Mouse (Mus musculus) c-Kit-positive CD71-positive TER-119-negative erythroid progenitor cells, embryonic 14.5 days (primary cell): ENCODE results near the gene Cox6a1.
A peak's percentile ranks its signal among the peaks of the same experiment; 100 is the strongest.
"Not testable (repeated sequence)": the region's sequence is repeated elsewhere in the genome, so short reads cannot be mapped to it uniquely, and the experiment has no call there.

Experiments used
- DNase-seq: peaks from one replicate; pipeline ENCODE4 v3.0.0-alpha.2; 2013; ENCODE audit warnings: low read depth

Gene Cox6a1

GRCm38 (mm10) chr5:115347564-115347963 lies 1.2 kb downstream of the Cox6a1 start:
- DNase-seq: peak; percentile 91

DNA sequence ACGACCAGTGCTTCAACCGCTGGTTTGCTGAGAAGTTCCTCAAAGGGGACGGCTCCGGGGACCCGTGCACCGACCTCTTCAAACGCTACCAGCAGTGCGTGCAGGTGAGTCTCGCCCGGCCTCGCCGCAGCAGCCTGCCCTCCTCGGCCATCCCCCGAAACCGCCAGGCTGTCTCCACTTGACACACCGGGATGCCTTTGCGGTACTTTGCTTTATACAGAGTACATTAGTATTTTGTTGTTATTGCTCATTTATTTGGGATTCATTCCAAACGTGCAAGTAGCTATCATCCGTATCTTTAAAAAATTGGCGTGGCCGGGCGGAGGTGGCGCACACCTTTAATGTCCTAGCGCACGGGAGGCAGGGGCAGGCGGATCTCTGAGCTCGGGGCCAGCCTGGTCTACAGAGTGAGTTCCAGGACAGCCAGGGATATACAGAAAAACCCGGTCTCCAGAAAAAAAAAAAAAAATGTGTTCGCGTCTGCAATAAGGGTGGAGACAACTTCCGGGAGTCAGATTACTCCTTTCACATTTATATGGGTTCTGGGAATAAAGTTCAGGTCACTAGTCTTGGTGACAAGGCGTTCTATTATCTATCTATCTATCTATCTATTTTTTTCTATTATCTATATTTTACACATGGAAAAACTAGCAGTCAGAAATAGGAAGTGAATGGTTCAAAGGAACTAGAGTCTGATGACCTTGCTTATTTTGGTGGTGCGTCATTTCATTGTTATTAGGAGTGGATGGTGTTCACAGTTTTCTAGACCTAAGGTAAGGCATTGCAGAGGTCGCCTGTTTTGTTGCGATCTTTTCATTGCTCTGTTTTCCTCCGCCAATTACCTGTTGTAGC lies 7.2 kb downstream of the Cox6a1 start:
- no peak for DNase-seq

GRCm38 (mm10) chr5:115340577-115341313 lies 8.0 kb downstream of the Cox6a1 start, which contains the start of the genes Gatc and Triap1:
Gene Gatc, minus strand, starts transcription at chr5:115341178.
Gene Triap1, plus strand, starts transcription at chr5:115341225.
- DNase-seq: peak; percentile 85

DNA sequence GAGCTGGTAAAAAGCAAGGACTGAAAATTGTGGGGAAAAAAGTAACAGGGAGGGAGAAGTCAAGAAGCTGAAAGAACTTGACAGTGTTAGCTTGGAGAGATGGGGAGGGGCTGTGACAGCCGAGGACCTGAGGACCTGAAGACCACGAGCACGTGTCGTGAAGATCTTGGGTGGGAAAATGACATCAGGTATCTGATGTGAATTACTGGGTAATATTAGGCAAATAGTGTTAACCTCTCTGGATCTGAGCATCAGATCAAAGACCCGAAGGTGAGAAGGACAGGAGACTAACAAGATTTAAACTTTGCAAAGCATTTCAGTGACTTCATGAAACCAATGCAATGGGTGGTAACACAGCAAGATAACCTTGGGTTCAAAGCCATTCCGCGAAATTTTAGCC lies 8.8 kb downstream of the Cox6a1 start:
- no peak for DNase-seq

- DNase-seq: no peak
These were observed 15.2 kb downstream of the Cox6a1 start for GRCm38 (mm10) chr5:115333626-115334025.

GRCm38 (mm10) chr5:115330955-115331354 lies 17.8 kb downstream of the Cox6a1 start:
- no peak for DNase-seq

DNA sequence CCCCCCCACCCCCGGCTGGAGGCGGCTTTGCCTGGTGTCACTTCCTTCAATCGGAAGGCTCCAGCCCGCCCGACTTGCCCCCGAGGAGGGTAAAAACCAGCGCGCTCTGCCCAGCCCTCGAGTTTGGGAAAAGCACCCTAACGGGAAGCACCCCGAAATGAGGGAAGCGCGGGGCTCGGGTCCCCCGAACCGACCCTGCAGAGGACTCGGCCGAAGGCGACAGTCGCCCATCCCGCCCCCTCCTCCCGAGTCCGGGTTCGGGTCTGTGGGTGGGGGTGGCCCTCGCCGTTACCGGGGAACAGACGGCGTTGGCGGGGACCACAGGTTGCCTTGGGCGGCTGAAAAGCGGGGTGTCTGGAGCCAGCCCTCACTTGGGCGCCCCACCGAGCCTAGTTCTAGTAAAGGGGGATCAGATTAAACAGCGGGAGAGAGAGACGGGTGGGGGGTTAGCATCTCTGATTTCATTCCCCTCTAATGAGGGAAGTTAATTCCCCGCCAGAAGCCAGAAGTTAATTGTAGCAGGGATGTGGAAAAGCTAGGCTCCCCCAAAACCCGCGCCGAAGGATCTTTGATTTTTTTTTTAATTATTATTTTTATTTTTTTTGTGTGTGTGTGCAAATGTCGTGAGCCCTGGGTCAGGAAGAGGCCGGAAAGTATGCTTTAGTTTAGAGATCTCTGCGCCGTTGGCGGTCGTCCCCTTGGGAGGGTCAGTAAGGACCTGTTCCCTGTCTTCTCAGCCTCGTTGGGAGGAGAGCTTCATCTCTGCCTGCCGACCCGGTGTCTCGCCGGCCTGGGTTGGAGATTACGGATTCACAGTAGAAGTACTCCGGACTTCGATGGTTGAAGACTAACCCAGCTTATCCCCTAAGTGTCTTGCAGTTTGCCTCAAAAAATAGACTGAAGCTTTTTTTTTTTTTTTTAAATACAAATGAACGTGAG lies 20.9 kb downstream of the Cox6a1 start:
- no peak for DNase-seq

DNA sequence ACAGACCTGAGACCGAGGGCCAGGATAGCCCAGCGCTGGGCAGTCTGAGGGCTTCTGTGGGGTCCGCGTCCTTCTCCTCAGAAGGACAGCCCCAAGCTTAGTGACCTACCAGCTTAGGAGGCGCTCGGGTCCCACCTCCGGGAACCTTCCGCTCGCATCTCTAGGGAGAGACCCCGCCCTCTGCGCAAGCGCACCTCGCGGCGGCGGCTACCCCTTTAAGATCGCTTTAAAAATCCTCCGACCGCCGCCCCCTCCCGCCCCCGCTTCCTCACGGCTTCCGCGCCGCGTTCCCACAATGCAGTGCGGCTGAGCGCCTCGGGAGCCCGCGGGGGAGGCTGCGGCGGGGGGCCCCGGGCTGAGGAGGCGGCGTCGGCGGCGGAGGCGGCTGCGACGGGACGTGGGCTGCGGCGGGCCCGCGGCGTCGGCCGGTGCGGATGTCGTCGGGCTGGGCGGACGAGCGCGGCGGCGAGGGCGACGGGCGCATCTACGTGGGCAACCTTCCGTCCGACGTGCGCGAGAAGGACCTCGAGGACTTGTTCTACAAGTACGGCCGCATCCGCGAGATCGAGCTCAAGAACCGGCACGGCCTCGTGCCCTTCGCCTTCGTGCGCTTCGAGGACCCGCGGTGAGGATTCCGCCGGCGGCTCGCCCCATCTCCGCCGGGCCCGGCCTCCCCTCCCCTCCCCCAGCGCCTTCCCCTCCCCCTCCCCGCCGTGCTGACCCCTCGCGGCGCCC lies 21.7 kb downstream of the Cox6a1 start, which contains the start of gene Srsf9:
TSS of gene Srsf9 (plus strand) at position 303 of the 735 bp plus-strand sequence.
- DNase-seq: peak; percentile 89

DNA sequence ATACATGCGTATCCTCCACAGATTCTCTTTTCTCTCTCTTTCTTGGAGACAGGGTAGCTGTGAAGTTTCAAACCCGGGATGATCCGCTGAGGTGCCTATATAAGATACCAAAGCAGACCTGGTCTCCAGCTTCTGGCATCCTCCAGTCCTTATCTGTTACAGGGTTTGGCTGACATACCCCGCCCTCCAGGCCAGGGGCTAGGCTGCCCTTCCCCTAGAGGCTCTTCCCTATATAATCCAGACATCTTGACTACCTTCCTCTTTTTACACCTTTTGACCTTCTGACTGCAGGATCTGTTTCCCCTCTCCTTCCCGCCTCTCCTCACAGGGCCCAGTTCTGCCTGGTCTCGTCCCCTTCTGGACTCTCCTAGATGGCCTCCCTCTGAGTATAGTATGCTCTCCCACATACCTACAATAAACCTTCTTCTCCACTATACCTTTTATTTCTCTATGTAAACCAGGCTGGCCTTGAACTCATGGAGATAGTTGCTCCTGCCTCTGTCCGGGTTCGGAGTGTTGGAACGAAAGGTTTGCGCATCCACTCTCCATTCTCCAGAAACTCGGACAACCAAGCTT lies 22.4 kb downstream of the Cox6a1 start:
- no peak for DNase-seq

- no peak for DNase-seq
These were observed 29.5 kb downstream of the Cox6a1 start for GRCm38 (mm10) chr5:115319004-115319940.

DNA sequence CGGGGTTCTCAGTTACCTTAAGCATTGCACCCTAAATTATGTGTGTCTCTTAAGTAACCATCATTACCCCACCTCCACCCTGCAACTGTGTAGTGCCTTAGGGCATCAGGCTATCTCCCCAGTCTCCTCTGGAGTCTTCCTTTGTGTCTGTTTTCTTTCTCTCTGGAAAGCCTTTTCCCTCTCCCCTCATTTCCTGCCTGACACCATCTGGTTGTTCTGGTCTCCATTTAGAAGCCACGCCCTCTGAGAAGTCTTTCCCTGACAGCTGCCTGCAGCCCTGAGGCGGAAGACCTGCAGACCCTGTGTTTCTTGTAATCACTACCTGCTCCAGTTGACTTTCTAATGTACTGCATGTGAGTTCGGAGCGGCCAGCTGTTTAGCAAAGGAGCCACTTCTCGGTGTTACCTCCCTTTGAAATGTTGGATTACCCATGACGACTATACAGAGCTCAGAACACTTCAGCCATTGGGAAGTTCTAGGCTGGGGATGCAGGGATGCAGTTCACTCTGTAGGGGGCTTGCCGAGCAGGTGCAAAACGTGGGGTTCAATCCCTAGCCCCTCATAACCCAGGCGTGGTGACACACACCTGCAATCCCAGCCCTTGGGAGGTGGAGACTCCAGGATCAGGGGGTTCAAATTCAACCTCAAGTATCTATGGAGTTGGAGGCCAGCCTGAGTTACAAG lies 31.0 kb downstream of the Cox6a1 start:
- no peak for DNase-seq

DNA sequence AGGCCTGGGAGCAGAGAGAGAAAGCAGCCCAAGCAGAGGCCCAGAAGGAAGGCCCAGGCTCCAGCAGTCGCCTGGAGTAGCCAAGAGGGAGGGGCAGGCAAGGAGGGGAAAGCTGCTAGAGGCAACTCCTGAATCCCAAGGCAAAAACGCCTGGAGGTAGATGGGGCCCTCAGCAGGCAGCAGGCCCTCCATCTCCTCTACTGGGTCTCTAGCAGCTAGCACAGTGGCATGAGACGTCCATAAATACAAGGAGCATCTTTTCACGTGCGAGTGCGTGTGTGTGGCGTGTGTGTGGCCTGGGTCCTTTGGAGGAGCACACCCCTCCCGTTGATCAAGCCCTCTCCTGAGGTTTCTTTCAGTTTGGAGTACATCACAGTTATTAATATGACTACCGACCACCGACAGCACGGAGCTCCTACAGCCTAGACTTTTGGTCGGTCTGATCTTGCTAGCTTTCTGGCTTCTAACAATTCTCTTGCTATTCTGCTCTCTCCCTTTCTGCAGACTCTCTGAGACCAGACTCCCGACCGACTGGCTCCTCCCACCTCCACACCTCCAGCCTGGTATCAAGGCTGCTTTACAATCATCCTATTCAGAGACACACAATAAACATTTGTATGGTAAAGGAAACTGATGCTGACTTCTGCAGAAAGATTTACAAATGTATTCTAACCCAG lies 31.7 kb downstream of the Cox6a1 start:
- DNase-seq: no peak

GRCm38 (mm10) chr5:115313668-115313943 lies 35.2 kb downstream of the Cox6a1 start:
- no peak for DNase-seq

- DNase-seq: no peak
These were observed 35.7 kb downstream of the Cox6a1 start for GRCm38 (mm10) chr5:115312816-115313667.

- no peak for DNase-seq
These were observed 36.4 kb downstream of the Cox6a1 start for GRCm38 (mm10) chr5:115312354-115312753.

GRCm38 (mm10) chr5:115302190-115302589 lies 46.6 kb downstream of the Cox6a1 start:
- not testable (repeated sequence) for DNase-seq

DNA sequence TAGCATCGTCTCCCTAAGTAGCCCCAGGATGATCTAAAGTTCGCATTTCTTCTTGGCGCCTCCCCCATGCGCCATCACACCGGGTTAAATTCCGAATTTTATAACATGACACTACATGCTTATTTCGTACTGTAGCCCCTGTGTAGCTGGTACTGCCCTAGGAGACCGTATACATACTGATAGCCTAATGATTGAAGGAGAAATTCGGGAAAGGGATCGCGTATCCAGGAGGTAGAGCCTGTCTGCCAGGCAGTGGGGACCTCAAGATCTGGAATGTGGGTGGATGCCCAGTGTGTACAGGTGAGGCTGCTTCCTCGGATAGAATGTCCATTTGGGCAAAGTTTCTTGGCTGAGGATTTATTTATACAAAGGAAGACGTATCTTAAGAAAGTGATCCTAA lies 47.2 kb downstream of the Cox6a1 start:
- DNase-seq: no peak
